Mouse (Mus musculus) stomach, embryonic 14.5 days (tissue): ENCODE data around the gene Zfc3h1. TPM values are rescaled to one million over a fixed set of nuclear protein-coding genes. Genes with fewer than 3 reads are reported as not detected.

Experiments
- ATAC-seq: fragments of 200-750 bp; cut with Nextera tagmentation; 2 replicates; pipeline ENCODE4 v1.8.0; 2017; ENCODE audit warnings: low read depth, moderate TSS enrichment; ENCODE audit not compliant: insufficient number of reproducible peaks, insufficient read depth, low FRiP score
- H3K27ac ChIP-seq: fragments of 300-500 bp; sonication (generic); 2 replicates; pipeline ENCODE4 v1.5.1; 2014; ENCODE audit warnings: mild to moderate bottlenecking, low read length, moderate library complexity, mixed read lengths
- H3K27me3 ChIP-seq: fragments of 300-500 bp; sonication (generic); 2 replicates; pipeline ENCODE4 v1.6.1; 2014; ENCODE audit warnings: low read length, control low read depth, mixed read lengths; ENCODE audit not compliant: control insufficient read depth, insufficient read depth
- H3K36me3 ChIP-seq: fragments of 300-500 bp; sonication (generic); 2 replicates; pipeline ENCODE4 v1.6.1; 2014; ENCODE audit warnings: mild to moderate bottlenecking, control low read depth, low read length, moderate library complexity, mixed read lengths; ENCODE audit not compliant: control insufficient read depth, insufficient read depth
- H3K4me1 ChIP-seq: fragments of 300-500 bp; sonication (generic); 2 replicates; pipeline ENCODE4 v1.6.1; 2014; ENCODE audit warnings: low read length, control low read depth, mixed read lengths; ENCODE audit not compliant: control insufficient read depth, insufficient read depth
- H3K4me2 ChIP-seq: fragments of 300-500 bp; sonication (generic); replicated peaks from 2 replicates; pipeline ENCODE4 v1.6.1; 2014; ENCODE audit warnings: low read depth, low read length, control low read depth
- H3K4me3 ChIP-seq: fragments of 300-500 bp; sonication (generic); 2 replicates; pipeline ENCODE4 v1.5.1; 2014; ENCODE audit warnings: low read depth, low read length, control low read depth
- H3K9ac ChIP-seq: fragments of 300-500 bp; sonication (generic); replicated peaks from 2 replicates; pipeline ENCODE4 v1.6.1; 2014; ENCODE audit warnings: low read depth, mild to moderate bottlenecking, control low read depth, low read length, moderate library complexity, mixed read lengths
- H3K9me3 ChIP-seq: fragments of 300-500 bp; sonication (generic); 2 replicates; pipeline ENCODE4 v1.6.1; 2016; ENCODE audit warnings: low read depth, low read length, control low read depth; ENCODE audit not compliant: control insufficient read depth
- WGBS: fragments of 180-500 bp; shearing (Covaris S2); extraction: QIAGEN DNeasy Blood & Tissue Kit; methylation state at CpG from one replicate; pipeline ENCODE4 v1.1.7; 2014; 5-methylcytosine and 5-hydroxymethylcytosine counted together
- polyA plus RNA-seq: library from polyadenylated mRNA; unstranded; fragments of >200 nt; fragmentation: Nextera tagmentation; extraction: Ambion mirVana; gene quantifications from 2 replicates; pipeline ENCODE4 v1.2.1, GENCODE M21; 2014

Gene Zfc3h1
- polyA plus RNA-seq, 1 experiment from 2014 or later = 36.0 TPM

GRCm38 (mm10) chr10:115391896-115392295, 7.1 kb downstream of the Zfc3h1 start:
- H3K36me3 ChIP-seq = peaks cover 23% of the 10 kb centered on the region
- H3K9me3 ChIP-seq = no peaks in the 10 kb centered on the region
- no peak overlapping the region for H3K27ac ChIP-seq
- WGBS = 91% methylated on average over 1 of the region's 1 CpGs
- H3K9ac ChIP-seq = no peak overlapping the region
- no peak overlapping the region for H3K4me2 ChIP-seq
- ATAC-seq = no peak
- H3K27me3 ChIP-seq = no peaks in the 10 kb centered on the region
- no peak overlapping the region for H3K4me3 ChIP-seq
- peaks cover 14% of the 10 kb centered on the region for H3K4me1 ChIP-seq

GRCm38 (mm10) chr10:115406393-115406792, 21.6 kb downstream of the Zfc3h1 start:
- H3K4me2 ChIP-seq = no peak overlapping the region
- H3K9ac ChIP-seq = no peak overlapping the region
- no peak for ATAC-seq
- 69% methylated on average over 6 of the region's 6 CpGs for WGBS
- H3K27ac ChIP-seq = no peak overlapping the region
- H3K4me1 ChIP-seq = no peaks in the 10 kb centered on the region
- peaks cover 59% of the 10 kb centered on the region for H3K36me3 ChIP-seq
- H3K9me3 ChIP-seq = no peaks in the 10 kb centered on the region
- H3K27me3 ChIP-seq = no peaks in the 10 kb centered on the region
- no peak overlapping the region for H3K4me3 ChIP-seq

- Histone ChIP-seq H3K36me3 (peaks cover 75% of the 10 kb centered on the region), H3K4me1 (no peaks in the 10 kb centered on the region), H3K27ac (no peak overlapping the region), H3K27me3 (no peaks in the 10 kb centered on the region), H3K9me3 (no peaks in the 10 kb centered on the region), H3K4me3 (no peak overlapping the region), H3K9ac (no peak overlapping the region), H3K4me2 (no peak overlapping the region)
- WGBS = 83% methylated on average over 2 of the region's 2 CpGs
- ATAC-seq = no peak
Measured at GRCm38 (mm10) chr10:115413496-115413895, 28.7 kb downstream of the Zfc3h1 start.

GRCm38 (mm10) chr10:115414056-115414455, 29.3 kb downstream of the Zfc3h1 start:
- H3K9ac ChIP-seq = no peak overlapping the region
- H3K27me3 ChIP-seq = no peaks in the 10 kb centered on the region
- H3K36me3 ChIP-seq = peaks cover 77% of the 10 kb centered on the region
- 88% methylated on average over 3 of the region's 3 CpGs for WGBS
- ATAC-seq = no peak
- no peak overlapping the region for H3K4me3 ChIP-seq
- no peak overlapping the region for H3K27ac ChIP-seq
- H3K9me3 ChIP-seq = no peaks in the 10 kb centered on the region
- H3K4me1 ChIP-seq = no peaks in the 10 kb centered on the region
- H3K4me2 ChIP-seq = no peak overlapping the region

GRCm38 (mm10) chr10:115421976-115422375, 37.2 kb downstream of the Zfc3h1 start:
- no peak overlapping the region for H3K27ac ChIP-seq
- H3K27me3 ChIP-seq = no peaks in the 10 kb centered on the region
- H3K9me3 ChIP-seq = no peaks in the 10 kb centered on the region
- H3K9ac ChIP-seq = no peak overlapping the region
- no peak overlapping the region for H3K4me2 ChIP-seq
- ATAC-seq = no peak
- no peak overlapping the region for H3K4me3 ChIP-seq
- H3K4me1 ChIP-seq = no peaks in the 10 kb centered on the region
- 82% methylated on average over 4 of the region's 4 CpGs for WGBS
- H3K36me3 ChIP-seq = peaks cover 53% of the 10 kb centered on the region

GRCm38 (mm10) chr10:115425351-115425750, 40.6 kb downstream of the Zfc3h1 start:
- 69% methylated on average over 2 of the region's 2 CpGs for WGBS
- Histone ChIP-seq H3K27ac (no peak overlapping the region), H3K36me3 (peaks cover 64% of the 10 kb centered on the region)

GRCm38 (mm10) chr10:115437286-115437685, 52.5 kb downstream of the Zfc3h1 start:
- WGBS = 86% methylated on average over 4 of the region's 4 CpGs
- no peaks in the 10 kb centered on the region for H3K9me3 ChIP-seq
- H3K27me3 ChIP-seq = no peaks in the 10 kb centered on the region
- ATAC-seq = no peak
- no peaks in the 10 kb centered on the region for H3K4me1 ChIP-seq
- H3K36me3 ChIP-seq = peaks cover 10% of the 10 kb centered on the region
- no peak overlapping the region for H3K4me2 ChIP-seq
- no peak overlapping the region for H3K4me3 ChIP-seq
- no peak overlapping the region for H3K9ac ChIP-seq
- H3K27ac ChIP-seq = no peak overlapping the region

More at GRCm38 (mm10) chr10:115425351-115425750, 40.6 kb downstream of the Zfc3h1 start:
- no peaks in the 10 kb centered on the region for H3K27me3 ChIP-seq
- no peak overlapping the region for H3K4me2 ChIP-seq
- H3K4me3 ChIP-seq = no peak overlapping the region
- H3K4me1 ChIP-seq = no peaks in the 10 kb centered on the region
- ATAC-seq = no peak
- no peaks in the 10 kb centered on the region for H3K9me3 ChIP-seq
- H3K9ac ChIP-seq = no peak overlapping the region

- WGBS = 87% methylated on average over 13 of the region's 13 CpGs
- no peaks in the 10 kb centered on the region for H3K27me3 ChIP-seq
- H3K27ac ChIP-seq = no peak overlapping the region
- H3K4me3 ChIP-seq = no peak overlapping the region
- H3K4me1 ChIP-seq = no peaks in the 10 kb centered on the region
- no peaks in the 10 kb centered on the region for H3K36me3 ChIP-seq
- no peak for ATAC-seq
- H3K4me2 ChIP-seq = no peak overlapping the region
- no peak overlapping the region for H3K9ac ChIP-seq
- peaks cover 4% of the 10 kb centered on the region; the same call in 1 of the 2 replicates for H3K9me3 ChIP-seq
Measured at GRCm38 (mm10) chr10:115448614-115449013, 63.9 kb downstream of the Zfc3h1 start.

- ATAC-seq = no peak
- Histone ChIP-seq H3K4me1 (no peaks in the 10 kb centered on the region), H3K4me3 (no peak overlapping the region), H3K9me3 (no peaks in the 10 kb centered on the region), H3K9ac (no peak overlapping the region), H3K36me3 (no peaks in the 10 kb centered on the region), H3K27ac (no peak overlapping the region), H3K4me2 (no peak overlapping the region), H3K27me3 (no peaks in the 10 kb centered on the region)
- WGBS = 43% methylated on average over 6 of the region's 6 CpGs
Measured at GRCm38 (mm10) chr10:115457368-115458021, 72.7 kb downstream of the Zfc3h1 start.
